Mouse (Mus musculus): ENCODE results near the gene Gm45837.
A peak's percentile ranks its signal among the peaks of the same experiment; 100 is the strongest.

Gene Gm45837

GRCm38 (mm10) chr7:101410267-101410936 lies at the start of gene Gm45837:
TSS of gene Gm45837 (plus strand) at chr7:101410886.
- no peak for DNase-seq

DNA sequence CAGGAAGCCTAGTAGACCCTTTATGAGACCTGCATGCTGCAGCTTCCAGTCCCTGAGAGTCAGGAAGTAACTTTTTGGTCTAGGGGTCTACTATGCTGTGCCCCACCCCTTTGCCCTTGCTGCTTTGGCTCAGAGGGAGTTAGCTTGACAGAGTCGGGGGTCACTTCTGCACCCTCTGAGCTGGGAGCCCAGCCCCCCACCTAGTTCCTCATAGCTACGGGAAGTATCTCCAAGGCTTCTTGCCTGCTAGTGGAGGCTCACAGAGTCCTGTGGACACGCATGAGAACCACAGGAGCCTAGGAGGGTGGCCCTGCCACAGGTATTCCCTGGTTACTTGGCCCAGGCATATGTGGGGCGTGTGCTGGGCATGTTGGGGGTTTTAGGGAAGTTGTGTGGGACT lies 49.7 kb upstream of the Gm45837 start:
- DNase-seq, result no peak

DNA sequence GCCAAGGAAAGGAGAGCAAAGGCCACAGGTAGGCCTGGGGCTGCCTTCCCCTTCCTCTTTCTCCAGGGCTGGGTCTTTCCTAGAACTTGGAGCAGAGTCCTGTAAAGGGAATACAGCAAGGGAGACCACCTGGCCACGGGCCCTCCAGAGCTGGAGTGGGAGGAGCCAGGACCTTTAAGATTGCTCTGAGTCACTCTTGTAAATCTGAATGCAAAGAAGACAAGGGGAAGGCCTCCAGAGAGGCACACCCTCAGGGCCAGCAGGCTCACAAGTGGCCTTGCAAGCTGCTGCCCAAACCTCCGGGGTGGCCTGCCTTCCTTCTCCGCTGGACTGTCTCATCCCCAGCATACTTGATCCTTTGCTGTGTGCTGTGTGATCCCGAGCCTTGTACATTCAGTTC lies 48.9 kb upstream of the Gm45837 start:
- no peak for DNase-seq

DNA sequence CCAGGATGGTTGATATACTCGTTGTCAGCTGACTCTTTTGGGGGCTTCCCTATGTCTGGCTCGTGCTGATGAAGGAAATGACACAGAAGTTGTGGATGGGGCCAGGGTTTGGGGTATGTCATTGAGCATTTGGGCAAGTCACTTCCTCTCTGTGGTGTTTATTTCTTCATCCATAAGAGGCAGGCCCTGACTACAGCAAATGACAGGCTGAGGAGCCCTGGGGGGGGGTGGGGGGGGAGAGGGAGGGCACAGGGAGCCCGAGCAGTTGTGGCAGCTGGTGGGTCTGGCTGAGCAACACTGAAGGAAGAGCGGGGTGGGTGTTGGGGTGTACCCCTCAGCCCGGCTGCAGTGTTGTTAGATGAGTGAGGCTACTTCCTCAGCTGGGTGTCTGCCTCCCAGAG lies 47.9 kb upstream of the Gm45837 start:
- peak; percentile 40 for DNase-seq

DNA sequence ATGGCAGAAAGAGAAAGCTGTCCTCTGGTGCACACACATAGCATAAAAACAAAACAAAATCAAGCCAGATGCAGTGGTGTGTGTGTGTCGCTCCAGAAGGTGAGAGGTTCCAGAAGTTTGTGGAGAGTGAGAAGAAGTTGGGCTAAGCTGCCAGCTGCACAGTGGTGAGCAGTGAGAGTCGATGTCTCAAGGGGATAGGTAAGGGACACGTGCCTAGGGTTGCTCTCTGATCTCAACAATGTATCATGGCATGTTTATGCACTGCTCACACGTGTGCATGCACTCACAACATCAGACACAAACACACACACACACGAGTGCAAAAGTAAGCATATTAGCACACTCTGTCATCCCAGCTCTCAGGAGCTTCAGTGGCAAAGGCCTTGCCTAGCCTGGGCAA lies 46.8 kb upstream of the Gm45837 start:
- DNase-seq, result no peak

DNA sequence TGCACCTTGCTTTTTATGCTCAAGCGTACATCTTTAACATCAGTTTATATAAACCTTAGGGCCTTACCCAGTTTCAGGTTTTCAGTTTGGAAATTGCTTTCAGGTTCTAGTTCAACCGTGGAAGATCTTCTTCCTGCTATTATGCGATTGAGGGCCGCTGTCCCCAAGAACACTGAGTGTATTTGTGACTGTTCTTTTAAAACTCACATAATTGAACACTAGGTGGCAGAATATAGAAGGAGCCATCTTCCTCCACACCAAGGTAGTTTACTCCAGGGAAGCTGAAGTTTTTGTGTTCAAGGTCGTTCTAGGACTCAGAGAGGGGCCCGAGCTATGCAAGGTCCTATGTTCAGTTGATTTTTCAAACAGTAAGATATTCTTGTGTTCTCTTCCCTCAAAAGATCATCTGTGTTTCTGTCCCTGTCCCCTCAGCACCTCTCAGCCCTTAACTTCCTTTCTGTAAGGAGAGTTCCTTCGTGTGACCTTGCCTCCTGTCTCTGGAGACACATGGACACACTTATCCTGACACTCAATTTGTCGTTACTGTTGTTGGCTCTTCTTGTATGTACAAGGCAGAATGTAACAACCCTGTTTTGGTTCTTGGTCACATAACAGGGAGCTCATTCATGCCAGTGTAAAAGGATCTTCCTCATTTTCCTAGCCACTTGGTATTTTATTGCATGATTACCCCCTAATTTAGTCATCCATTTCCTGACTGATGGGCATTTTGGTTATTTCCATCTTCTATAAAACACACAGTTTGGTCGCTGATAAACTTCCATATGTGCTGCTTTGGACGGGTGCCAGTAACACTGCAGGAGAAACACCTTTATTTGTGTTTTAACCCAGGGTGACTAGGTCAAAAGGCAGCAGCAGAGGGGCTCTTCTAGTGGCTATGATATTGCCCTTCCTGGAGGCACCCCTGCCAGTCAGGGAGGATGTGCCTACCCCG lies 42.5 kb upstream of the Gm45837 start:
- DNase-seq, result no peak

DNA sequence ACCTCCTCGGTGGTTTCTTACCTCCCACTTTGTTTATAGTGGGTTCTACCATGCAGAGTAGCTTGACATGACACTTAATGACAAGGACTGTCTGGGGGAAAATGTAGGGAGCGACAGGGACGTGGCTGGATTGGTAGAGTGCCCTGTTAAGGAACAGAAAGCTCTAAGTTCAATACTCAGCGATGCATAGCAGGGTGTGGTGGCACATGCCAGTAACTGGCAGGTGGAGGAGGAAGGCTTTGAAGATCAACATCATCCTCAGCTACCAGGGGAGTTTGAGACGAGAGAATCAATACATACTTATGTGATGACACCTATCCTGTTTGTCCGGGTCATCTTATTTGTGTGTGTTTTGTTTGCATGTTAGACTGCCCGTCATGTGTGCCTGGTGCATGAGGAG lies 41.0 kb upstream of the Gm45837 start:
- DNase-seq, result no peak

DNA sequence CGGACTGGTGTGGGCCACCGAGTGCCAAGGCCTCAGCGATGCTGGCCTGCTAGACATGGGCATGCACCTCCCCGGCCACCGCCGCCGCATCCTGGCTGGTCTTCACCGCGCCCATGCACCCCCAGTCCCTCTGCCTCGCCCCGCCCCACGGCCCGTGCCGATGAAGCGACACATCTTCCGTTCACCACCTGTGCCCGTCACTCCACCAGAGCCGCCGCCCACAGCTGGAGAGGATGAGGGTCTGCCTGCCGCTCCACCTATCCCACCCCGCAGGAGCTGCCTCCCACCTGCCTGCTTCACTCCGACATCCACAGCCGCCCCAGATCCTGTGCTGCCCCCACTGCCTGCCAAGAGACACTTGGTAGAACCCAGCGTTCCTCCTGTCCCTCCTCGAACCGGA lies 37.6 kb upstream of the Gm45837 start:
- no peak for DNase-seq

DNA sequence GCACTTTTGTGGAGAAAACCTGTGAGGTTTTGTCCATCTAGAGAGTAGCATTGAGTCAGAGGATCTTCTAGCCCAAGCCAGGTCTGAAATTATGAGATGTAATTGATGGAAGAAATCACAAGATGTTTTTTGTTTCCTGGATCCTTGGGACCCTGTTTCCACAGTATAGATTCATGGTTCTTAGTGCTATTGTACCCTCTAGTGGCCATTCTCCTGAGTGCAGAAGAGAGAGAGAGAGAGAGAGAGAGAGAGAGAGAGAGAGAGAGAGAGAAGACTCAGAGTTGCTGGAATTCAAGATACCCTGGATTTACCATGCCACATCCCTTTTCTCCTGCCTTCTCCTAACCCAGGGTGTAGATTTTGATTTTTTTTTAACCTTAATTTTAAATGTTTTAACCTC lies 36.5 kb upstream of the Gm45837 start:
- DNase-seq, result no peak

- no peak for DNase-seq
These were observed 33.9 kb upstream of the Gm45837 start for GRCm38 (mm10) chr7:101376701-101377340.

GRCm38 (mm10) chr7:101377741-101378262 lies 32.9 kb upstream of the Gm45837 start:
- peak; percentile 86 for DNase-seq

DNA sequence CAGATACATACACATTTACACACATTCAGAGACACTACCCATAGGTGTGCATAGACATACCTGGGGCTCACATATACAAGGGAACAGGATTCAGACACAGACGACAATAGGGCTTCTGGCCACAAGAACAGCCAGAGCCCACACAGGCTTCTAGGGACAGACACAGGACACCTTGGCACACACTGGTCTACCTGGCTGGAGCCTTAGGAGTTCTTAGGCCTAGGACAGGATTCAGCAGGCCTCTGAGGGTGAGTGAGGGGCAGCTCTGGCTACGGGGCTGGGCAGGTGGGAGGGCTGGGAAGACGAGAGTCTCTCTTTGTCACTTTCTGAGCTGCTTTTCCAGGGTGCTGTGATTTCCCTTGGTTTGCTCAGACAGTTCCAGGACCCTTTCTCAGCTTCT lies 32.4 kb upstream of the Gm45837 start:
- DNase-seq, result peak; percentile 33

DNA sequence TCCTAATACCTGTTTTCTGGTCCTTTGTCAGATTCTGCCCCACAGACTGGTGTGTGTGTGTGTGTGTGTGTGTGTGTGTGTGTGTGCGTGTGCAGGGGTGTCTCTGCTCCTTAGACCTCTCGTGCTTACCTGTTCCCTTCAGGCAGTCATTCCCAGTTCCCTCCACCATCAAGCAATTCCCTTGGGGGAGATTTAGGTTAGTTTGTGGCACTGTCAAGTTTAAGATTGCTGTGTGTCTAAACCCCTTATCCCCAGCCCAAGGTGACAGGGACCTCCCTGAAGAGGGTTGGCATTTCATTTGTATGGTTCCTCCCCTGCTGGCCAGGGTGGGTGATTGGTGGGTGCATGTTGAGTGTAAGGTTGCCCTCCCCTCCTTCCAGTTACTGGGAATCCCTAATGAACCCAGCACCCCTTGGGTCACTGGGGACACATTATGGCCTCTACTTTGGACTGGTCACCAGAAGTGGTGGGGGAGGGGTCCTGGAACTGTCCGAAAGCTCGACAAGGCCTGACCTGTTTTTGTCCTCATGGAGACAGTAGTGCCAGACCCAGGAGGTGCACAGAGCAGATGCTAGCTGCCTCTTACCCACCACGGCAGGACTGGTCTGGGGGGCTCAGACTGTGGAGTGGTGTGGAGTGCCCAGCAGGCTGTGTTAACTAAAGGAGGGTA lies 31.8 kb upstream of the Gm45837 start:
- DNase-seq, result no peak

- DNase-seq, result no peak
These were observed 31.0 kb upstream of the Gm45837 start for GRCm38 (mm10) chr7:101379732-101380131.

GRCm38 (mm10) chr7:101381512-101381911 lies 29.2 kb upstream of the Gm45837 start:
- DNase-seq, result no peak

DNA sequence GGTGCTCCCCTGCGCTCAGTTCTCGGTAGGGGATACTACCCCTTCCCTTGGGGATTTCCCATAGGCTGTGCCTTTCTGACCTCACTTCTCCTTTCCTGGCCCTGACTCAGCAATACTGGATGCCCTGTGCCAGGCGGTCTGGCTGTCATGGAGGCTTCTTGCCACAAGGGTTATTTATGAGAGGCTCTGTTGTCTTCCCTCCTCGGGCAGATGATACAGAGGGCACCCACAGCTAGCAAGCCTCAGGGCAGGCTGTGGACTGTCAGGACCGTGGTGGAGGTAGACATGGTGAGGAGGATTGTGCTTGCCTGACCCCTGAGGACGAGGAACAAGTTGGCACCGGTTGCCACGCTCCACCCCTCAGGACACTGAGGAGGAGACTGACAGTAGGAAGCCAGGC lies 28.3 kb upstream of the Gm45837 start:
- DNase-seq, result no peak

- DNase-seq, result no peak
These were observed 26.9 kb upstream of the Gm45837 start for GRCm38 (mm10) chr7:101383756-101384155.

DNA sequence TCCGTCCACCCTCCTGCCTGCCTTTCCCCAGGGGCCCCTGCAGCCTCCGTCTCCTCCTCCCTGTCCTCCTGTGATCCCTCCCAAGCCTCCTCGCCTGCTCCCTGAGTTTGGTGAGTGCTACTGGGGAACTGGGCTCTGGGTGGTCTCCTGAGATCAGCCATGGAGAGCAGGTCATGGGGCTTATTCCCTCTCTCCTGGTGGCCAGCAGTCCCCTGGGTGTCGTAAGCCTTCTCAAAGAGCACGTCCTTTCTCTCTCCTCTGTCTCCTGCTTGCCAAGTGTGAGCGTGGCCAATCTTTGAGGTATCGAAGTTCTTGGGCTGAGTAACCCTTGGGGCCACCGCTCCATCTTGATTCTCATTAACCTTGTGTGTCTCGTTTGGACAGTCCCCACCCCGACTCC lies 25.8 kb upstream of the Gm45837 start:
- no peak for DNase-seq

- DNase-seq, result no peak
These were observed 25.4 kb upstream of the Gm45837 start for GRCm38 (mm10) chr7:101385331-101385733.

DNA sequence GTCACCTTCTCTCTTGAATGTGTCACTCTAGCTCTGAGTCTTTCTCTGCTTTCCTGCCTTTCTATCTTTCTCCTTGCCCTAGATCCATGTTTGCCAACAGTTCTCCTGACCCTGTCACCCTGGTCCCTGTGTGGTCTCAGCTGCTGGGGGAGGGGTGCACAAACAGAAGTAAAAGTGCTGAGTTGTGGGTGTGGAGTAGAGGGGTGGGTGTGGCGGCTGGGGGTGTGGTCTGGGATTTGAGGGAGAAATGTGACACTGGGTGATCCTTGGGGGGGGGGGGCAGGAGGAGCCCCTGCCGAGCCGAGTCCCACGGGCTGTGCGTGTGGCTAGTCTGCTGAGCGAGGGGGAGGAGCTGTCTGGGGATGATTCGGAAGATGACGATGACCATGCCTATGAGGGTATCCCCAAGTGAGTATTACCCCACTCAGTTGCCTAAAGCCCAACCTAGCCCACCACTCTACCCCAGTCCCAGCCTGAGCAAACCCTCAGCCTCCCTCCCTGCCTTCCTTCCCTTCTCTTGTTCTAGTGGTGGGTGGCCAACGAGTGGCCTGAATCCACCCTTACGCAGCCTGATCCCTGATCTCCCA lies 24.7 kb upstream of the Gm45837 start:
- no peak for DNase-seq

DNA sequence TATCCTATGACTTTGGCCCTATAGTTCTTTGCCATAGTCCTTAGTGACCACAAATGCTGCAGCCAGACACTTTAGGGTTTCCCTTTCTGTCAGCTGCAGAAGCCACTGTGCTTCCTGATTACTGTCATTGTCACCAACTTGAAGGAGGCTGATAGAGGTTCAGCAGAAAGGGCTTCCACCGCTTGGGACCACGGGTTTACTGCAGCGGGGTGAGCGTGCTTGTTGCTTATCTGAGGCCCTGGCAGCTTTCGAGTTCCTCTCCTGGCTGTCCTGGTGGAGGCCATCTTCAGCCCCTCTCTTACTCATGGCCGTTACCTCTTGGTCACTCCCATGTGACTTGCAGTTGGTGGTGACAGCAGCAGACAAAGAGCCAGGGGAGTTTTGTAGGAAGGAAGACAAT lies 21.4 kb upstream of the Gm45837 start:
- no peak for DNase-seq

DNA sequence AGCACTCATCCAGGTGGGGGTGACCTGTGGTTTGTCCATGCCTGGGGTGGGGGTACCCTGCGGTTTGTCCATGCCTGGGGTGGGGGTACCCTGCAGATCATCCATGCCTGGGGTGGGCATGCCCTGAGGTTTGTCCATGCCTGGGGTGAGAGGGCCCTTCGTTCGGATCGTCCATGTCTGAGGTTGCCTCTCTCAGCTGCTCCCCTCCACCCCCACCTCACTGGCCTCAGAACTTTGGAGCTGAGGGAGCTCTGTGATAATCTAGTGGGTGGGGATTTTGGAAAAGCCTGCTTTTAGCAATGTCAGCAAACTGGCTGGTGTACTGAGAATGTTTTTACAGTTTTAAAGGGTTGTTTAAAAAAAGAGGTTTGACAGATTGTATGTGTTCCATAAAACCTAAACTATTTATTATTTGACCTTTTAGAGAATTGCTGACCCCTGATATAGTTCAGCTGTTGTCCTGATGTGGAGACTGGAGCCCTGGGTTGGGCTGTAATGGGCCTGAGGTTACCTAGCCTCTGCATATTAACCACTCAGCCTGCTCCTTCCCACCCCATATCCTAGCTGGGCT lies 18.7 kb upstream of the Gm45837 start:
- no peak for DNase-seq

Data from thymus, postnatal 25 days (tissue).